Mouse (Mus musculus) stomach, embryonic 16.5 days (tissue): Measurements from ENCODE around the gene Snapc5. TPM values are rescaled to one million over a fixed set of nuclear protein-coding genes. Genes with fewer than 3 reads are reported as not detected.
A peak's percentile ranks its signal among the peaks of the same experiment; 100 is the strongest.

Source experiments
- ATAC-seq: fragments of 200-750 bp; cut with Nextera tagmentation; 2 replicates; pipeline ENCODE4 v1.8.0; 2017; ENCODE audit warnings: moderate number of reproducible peaks, moderate TSS enrichment; ENCODE audit not compliant: insufficient read depth, low FRiP score
- H3K27ac ChIP-seq: fragments of 300-500 bp; sonication (generic); 2 replicates; pipeline ENCODE4 v1.5.1; 2014; ENCODE audit warnings: low read length
- H3K27me3 ChIP-seq: fragments of 300-500 bp; sonication (generic); 2 replicates; pipeline ENCODE4 v1.6.1; 2014; ENCODE audit warnings: low read length, control low read depth, mixed read lengths; ENCODE audit not compliant: control insufficient read depth, insufficient read depth
- H3K36me3 ChIP-seq: fragments of 300-500 bp; sonication (generic); 2 replicates; pipeline ENCODE4 v1.6.1; 2014; ENCODE audit warnings: low read length; ENCODE audit not compliant: control insufficient read depth, insufficient read depth
- H3K4me1 ChIP-seq: fragments of 300-500 bp; sonication (generic); 2 replicates; pipeline ENCODE4 v1.6.1; 2014; ENCODE audit warnings: low read length, control low read depth, mixed read lengths; ENCODE audit not compliant: control insufficient read depth, insufficient read depth
- H3K4me2 ChIP-seq: fragments of 300-500 bp; sonication (generic); 2 replicates; pipeline ENCODE4 v1.6.1; 2014; ENCODE audit warnings: low read depth, low read length, mixed read lengths
- H3K4me3 ChIP-seq: fragments of 300-500 bp; sonication (generic); replicated peaks from 2 replicates; pipeline ENCODE4 v1.5.1; 2014; ENCODE audit warnings: mild to moderate bottlenecking, low read length
- H3K9ac ChIP-seq: fragments of 300-500 bp; sonication (generic); 2 replicates; pipeline ENCODE4 v1.6.1; 2014; ENCODE audit warnings: low read length
- H3K9me3 ChIP-seq: fragments of 300-500 bp; sonication (generic); replicated peaks from 2 replicates; pipeline ENCODE4 v1.6.1; 2016; ENCODE audit warnings: low read length, control low read depth; ENCODE audit not compliant: control insufficient read depth
- WGBS: fragments of 180-500 bp; shearing (Covaris S2); extraction: QIAGEN DNeasy Blood & Tissue Kit; methylation state at CpG from one replicate; pipeline ENCODE4 v1.1.7; 2014; 5-methylcytosine and 5-hydroxymethylcytosine counted together
- microRNA-seq: library from miRNA; unstranded; fragments of <30 nt; microRNA quantifications from one replicate; pipeline ENCODE4, GENCODE M21; 2016
- polyA plus RNA-seq: library from polyadenylated mRNA; unstranded; fragments of >200 nt; fragmentation: Nextera tagmentation; extraction: Ambion mirVana; gene quantifications from 2 replicates; pipeline ENCODE4 v1.2.1, GENCODE M21; 2015

The Snapc5 gene
- polyA plus RNA-seq, 1 experiment from 2014 or later: 33.7 TPM

DNA sequence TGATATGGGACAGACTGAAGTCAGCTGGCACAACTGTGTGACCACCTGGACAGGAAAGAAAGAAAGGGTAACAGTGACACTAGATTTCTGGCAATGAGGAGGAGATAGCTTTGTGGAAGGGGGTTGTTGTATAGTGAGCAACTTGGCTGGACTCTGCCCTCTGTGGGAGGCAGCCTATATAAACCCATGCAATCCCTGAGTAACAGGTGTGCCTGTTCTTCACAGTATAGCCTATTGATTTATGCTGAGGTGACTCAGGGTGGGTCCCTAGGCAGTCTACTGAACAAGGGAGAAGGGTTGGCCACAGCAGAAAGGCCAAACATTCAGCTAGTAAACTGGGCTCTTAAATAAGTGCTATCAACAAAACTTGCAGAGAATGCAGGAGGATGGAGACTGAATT lies 46.7 kb downstream of the Snapc5 start:
- Histone ChIP-seq H3K4me2 (no peak overlapping the region), H3K27me3 (no peaks in the 10 kb centered on the region), H3K9ac (no peak overlapping the region), H3K4me3 (no peak overlapping the region), H3K4me1 (peaks cover 16% of the 10 kb centered on the region), H3K36me3 (no peaks in the 10 kb centered on the region), H3K27ac (no peak overlapping the region), H3K9me3 (no peaks in the 10 kb centered on the region)
- ATAC-seq: peak; percentile 87

DNA sequence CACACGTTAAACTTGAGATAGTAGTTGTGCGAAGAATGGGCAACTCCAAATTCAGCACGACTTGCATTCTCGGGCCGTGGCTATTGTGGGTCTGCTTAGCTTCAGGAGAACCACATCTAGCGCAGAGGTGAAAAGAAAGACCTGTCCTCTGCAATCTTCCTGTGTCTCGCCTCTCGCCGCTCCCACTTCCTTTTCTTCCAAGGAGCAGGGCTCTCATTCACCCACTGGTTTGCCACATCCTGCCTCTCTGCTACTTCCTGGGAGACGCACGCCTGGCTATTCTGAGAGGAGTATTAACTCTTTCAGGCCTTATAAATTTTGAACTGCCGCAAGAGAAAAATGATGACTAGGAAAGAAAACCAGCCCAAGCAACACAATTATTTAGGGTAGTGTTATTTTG lies 48.7 kb downstream of the Snapc5 start:
- Histone ChIP-seq H3K9ac (no peak overlapping the region), H3K27me3 (no peaks in the 10 kb centered on the region), H3K4me2 (no peak overlapping the region), H3K27ac (no peak overlapping the region), H3K4me3 (no peak overlapping the region), H3K9me3 (no peaks in the 10 kb centered on the region), H3K4me1 (peaks cover 33% of the 10 kb centered on the region), H3K36me3 (no peaks in the 10 kb centered on the region)
- ATAC-seq: no peak
- 63% methylated on average over 12 of the region's 12 CpGs for WGBS

DNA sequence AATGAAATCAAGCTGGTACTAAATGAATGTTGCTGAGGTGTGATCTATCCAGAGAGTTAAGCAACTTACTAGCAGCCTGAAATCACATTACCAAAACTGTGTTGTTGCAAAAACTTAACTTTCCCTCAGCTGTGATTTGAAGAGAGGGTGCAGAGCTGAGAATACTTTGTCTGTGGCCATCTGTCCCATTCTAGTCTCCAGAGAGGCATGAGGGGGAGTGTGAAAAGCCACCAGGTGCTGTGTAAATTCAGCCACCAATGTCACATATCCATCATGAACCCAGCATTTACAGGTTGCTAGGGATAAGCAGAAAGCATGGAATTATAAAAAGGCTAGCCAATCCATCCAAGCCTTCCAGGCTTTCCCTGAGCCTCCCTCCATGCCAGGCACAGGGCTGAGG lies 49.9 kb downstream of the Snapc5 start:
- H3K9me3 ChIP-seq: no peaks in the 10 kb centered on the region
- no peaks in the 10 kb centered on the region for H3K27me3 ChIP-seq
- no peak for ATAC-seq
- H3K9ac ChIP-seq: no peak overlapping the region
- H3K27ac ChIP-seq: no peak overlapping the region
- no peaks in the 10 kb centered on the region for H3K36me3 ChIP-seq
- H3K4me2 ChIP-seq: no peak overlapping the region
- peaks cover 42% of the 10 kb centered on the region for H3K4me1 ChIP-seq
- no peak overlapping the region for H3K4me3 ChIP-seq

GRCm38 (mm10) chr9:64231171-64231570 lies 52.1 kb downstream of the Snapc5 start:
- Histone ChIP-seq H3K4me3 (no peak overlapping the region), H3K27ac (peak overlapping the region; percentile 65), H3K4me1 (peaks cover 51% of the 10 kb centered on the region), H3K9ac (no peak overlapping the region), H3K27me3 (no peaks in the 10 kb centered on the region), H3K4me2 (no peak overlapping the region), H3K36me3 (0 out of 2 replicates have a peak, but pooled peaks cover 3% of the 10 kb centered on the region), H3K9me3 (no peaks in the 10 kb centered on the region)
- peak; percentile 26; the same call in 1 of the 2 replicates for ATAC-seq
- WGBS: 33% methylated on average over 5 of the region's 5 CpGs

DNA sequence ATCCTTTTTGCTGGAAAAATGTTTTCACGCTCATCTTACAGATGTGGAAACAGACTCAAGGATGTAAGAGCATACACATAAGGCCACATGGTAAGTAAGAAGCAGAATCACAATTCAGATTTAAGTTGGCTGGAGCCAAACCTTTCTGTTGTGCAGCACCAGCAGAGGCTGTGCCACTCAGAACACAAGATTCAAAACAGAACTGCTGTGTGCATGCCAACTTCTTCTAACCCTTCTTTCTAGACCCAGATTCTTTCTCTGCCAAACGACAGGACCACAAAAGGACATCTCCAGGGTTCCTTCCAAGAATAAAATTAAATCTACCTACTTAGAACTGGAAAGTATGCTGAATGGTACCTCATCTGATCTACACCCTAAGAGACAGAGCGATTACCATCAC lies 52.6 kb downstream of the Snapc5 start:
- Histone ChIP-seq H3K4me1 (peaks cover 48% of the 10 kb centered on the region), H3K9me3 (no peaks in the 10 kb centered on the region), H3K36me3 (0 out of 2 replicates have a peak, but pooled peaks cover 3% of the 10 kb centered on the region), H3K9ac (no peak overlapping the region), H3K4me2 (no peak overlapping the region), H3K27me3 (no peaks in the 10 kb centered on the region), H3K4me3 (no peak overlapping the region), H3K27ac (peak overlapping the region; percentile 65)
- ATAC-seq: no peak
- 57% methylated on average over 3 of the region's 3 CpGs for WGBS

GRCm38 (mm10) chr9:64232257-64232957 lies 53.3 kb downstream of the Snapc5 start:
- 38% methylated on average over 9 of the region's 9 CpGs for WGBS
- H3K27me3 ChIP-seq: no peaks in the 10 kb centered on the region
- no peaks in the 10 kb centered on the region for H3K9me3 ChIP-seq
- H3K4me1 ChIP-seq: peaks cover 48% of the 10 kb centered on the region
- 0 out of 2 replicates have a peak, but pooled peaks cover 3% of the 10 kb centered on the region for H3K36me3 ChIP-seq
- peak overlapping the region; percentile 25; the same call in 1 of the 2 replicates for H3K9ac ChIP-seq
- ATAC-seq: peak; percentile 57; the same call in 1 of the 2 replicates
- H3K4me2 ChIP-seq: peak overlapping the region; percentile 16; the same call in 1 of the 2 replicates
- H3K4me3 ChIP-seq: no peak overlapping the region
- peak overlapping the region; percentile 65 for H3K27ac ChIP-seq

Small RNA genes lying within 50 kb of the gene (microRNA-seq; reads per million reads assigned to microRNA genes)
- gene Gm24106: not detected

Other genes starting within 250 kb of the Snapc5 start
- gene Smad6, start 157.2 kb upstream of the Snapc5 start, polyA plus RNA-seq: 3.0 and 3.3 TPM in 2 replicates
- gene Lctl, start 62.1 kb upstream of the Snapc5 start, polyA plus RNA-seq: 0.23 TPM in 1 of 2 replicates, not detected in the other
- 21.4 and 22.6 TPM in 2 replicates for gene Zwilch, start 6.2 kb upstream of the Snapc5 start, polyA plus RNA-seq
- 1,104 and 1,145 TPM in 2 replicates for gene Rpl4, start 5.9 kb upstream of the Snapc5 start, polyA plus RNA-seq
- 2.8 and 3.6 TPM in 2 replicates for gene Uchl4, start 55.9 kb downstream of the Snapc5 start, polyA plus RNA-seq
- gene Map2k1, start 74.4 kb downstream of the Snapc5 start, polyA plus RNA-seq: 80.7 and 80.9 TPM in 2 replicates
- gene Tipin, start 102.3 kb downstream of the Snapc5 start, polyA plus RNA-seq: 132 and 162 TPM in 2 replicates
- 17.6 and 20.4 TPM in 2 replicates for gene Dis3l, start 162.0 kb downstream of the Snapc5 start, polyA plus RNA-seq
- gene Megf11, start 206.4 kb downstream of the Snapc5 start, polyA plus RNA-seq: 1.2 TPM in 2 replicates